Mouse (Mus musculus): ENCODE measurements around the gene Plekhb2.

- TF ChIP-seq EP300 (IDR thresholded peaks at IDR 0.05; ENCODE audit: insufficient read depth, low read depth, low read length) (no peak), CTCF (IDR thresholded peaks at IDR 0.05) (no peak), POLR2A (IDR thresholded peaks at IDR 0.05; ENCODE audit: insufficient read depth, low read depth, low read length) (no peak)
These were observed 23.8 kb downstream of the Plekhb2 start for GRCm38 (mm10) chr1:34873551-34873950.
